27 mouse cellular contexts compared by ENCODE assay signal in the genomic region with DNA sequence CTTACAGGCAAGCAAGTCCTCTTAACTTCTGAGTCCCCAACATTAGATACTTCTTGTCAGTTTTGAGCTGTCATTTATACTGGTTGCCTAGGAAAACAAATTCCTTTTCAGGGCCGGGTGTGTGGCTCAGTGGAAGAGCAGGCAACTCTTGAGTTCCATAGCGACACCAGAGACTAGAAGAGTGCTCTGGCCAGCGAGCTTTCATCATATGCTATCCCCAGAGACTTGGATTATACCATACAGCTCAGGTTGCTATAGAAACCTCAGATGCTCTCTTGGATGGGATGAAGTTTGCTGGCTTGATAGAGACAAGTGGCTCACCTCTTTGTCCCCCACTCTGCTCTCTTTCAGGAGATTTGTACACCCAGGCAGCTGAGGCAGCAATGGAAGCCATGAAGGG. TPM values are rescaled to one million over a fixed set of nuclear protein-coding genes. Genes with fewer than 3 reads are reported as not detected.
DNase-seq lines count a peak whose midpoint lies in the region; ATAC-seq and TF ChIP-seq lines count a peak whose summit lies in the region.
"Had no signal": no experiment of that assay in that cellular context is flagged by ENCODE, and none has a peak within 500 bp of the region (broad histone marks: within the 10 kb centered on the region; RNA-seq: fewer than 3 reads in every experiment).

No protein-coding gene starts in this region.

- ATAC-seq in forebrain, embryonic 12.5 days (ENCODE audit: low FRiP score) = 0 out of 2 replicates have a peak, but pooled peaks have one; percentile 44
- no peak for ATAC-seq in forebrain, embryonic 13.5 days
- ATAC-seq in midbrain, embryonic 12.5 days (ENCODE audit: low FRiP score, low read depth) = peak; percentile 47; the same call in 1 of the 2 replicates
- no peak for ATAC-seq in midbrain, postnatal 0 days (ENCODE audit: low FRiP score)
- ATAC-seq in monocyte, adult 5-6 weeks (replicated peaks; ENCODE audit: insufficient number of reproducible peaks, low FRiP score, low TSS enrichment, poor library complexity, severe bottlenecking) = no peak
- ATAC-seq: activated CD4-positive, CD25-positive, alpha-beta regulatory T cell, adult 4 months; intestine, embryonic 16.5 days had no signal

- 50% methylated on average over 3 of the region's 3 CpGs for WGBS in forebrain, embryonic 12.5 days
- whole genome bisulfite sequencing in forebrain, embryonic 13.5 days = 44% methylated on average over 3 of the region's 3 CpGs
- WGBS in midbrain, embryonic 12.5 days = 29% methylated on average over 3 of the region's 3 CpGs
- WGBS in midbrain, postnatal 0 days = 23% methylated on average over 3 of the region's 3 CpGs

- H3K4me3 ChIP-seq in forebrain, embryonic 12.5 days (replicated peaks) = no peak overlapping the region
- no peak overlapping the region for H3K4me3 ChIP-seq in forebrain, embryonic 13.5 days
- H3K4me3 ChIP-seq in midbrain, embryonic 12.5 days = no peak overlapping the region
- H3K4me3 ChIP-seq in midbrain, postnatal 0 days (ENCODE audit: low read depth, low read length) = no peak overlapping the region
- H3K4me3 ChIP-seq: heart, embryonic 10.5 days; heart, embryonic 15.5 days; hindbrain, embryonic 12.5 days; limb, embryonic 12.5 days; liver, embryonic 15.5 days; neural tube, embryonic 13.5 days had no signal

- no peak overlapping the region for H3K4me2 ChIP-seq in forebrain, embryonic 12.5 days
- no peak overlapping the region for H3K4me2 ChIP-seq in forebrain, embryonic 13.5 days
- H3K4me2 ChIP-seq in midbrain, embryonic 12.5 days (replicated peaks) = no peak overlapping the region
- no peak overlapping the region for H3K4me2 ChIP-seq in midbrain, postnatal 0 days (ENCODE audit: low read depth, low read length, poor library complexity, severe bottlenecking)
- H3K4me2 ChIP-seq: heart, embryonic 15.5 days; hindbrain, embryonic 12.5 days; limb, embryonic 12.5 days; liver, embryonic 15.5 days; lung, embryonic 14.5 days; neural tube, embryonic 13.5 days had no signal

- TF ChIP-seq CTCF in brain, embryonic 14.5 days (IDR thresholded peaks at IDR 0.05; ENCODE audit: borderline replicate concordance, extremely low read depth, insufficient read depth, insufficient read length) = no peak
- TF ChIP-seq CTCF in midbrain, postnatal 0 days (IDR thresholded peaks at IDR 0.05) = no peak

- H3K4me1 ChIP-seq in forebrain, embryonic 12.5 days = peaks cover 16% of the 10 kb centered on the region
- H3K4me1 ChIP-seq in forebrain, embryonic 13.5 days = no peaks in the 10 kb centered on the region
- peaks cover 13% of the 10 kb centered on the region; the same call in 1 of the 2 replicates for H3K4me1 ChIP-seq in midbrain, embryonic 12.5 days
- H3K4me1 ChIP-seq in midbrain, postnatal 0 days (ENCODE audit: insufficient read depth, low read length) = no peaks in the 10 kb centered on the region
- H3K4me1 ChIP-seq: heart, embryonic 15.5 days; liver, embryonic 15.5 days had no signal

- TF ChIP-seq POLR2A in brain, embryonic 14.5 days (IDR thresholded peaks at IDR 0.05; ENCODE audit: borderline replicate concordance, extremely low read depth, insufficient read depth, insufficient read length, poor library complexity, severe bottlenecking) = no peak

- H3K9me3 ChIP-seq in forebrain, embryonic 12.5 days = no peaks in the 10 kb centered on the region
- no peaks in the 10 kb centered on the region for H3K9me3 ChIP-seq in forebrain, embryonic 13.5 days (replicated peaks)
- no peaks in the 10 kb centered on the region for H3K9me3 ChIP-seq in midbrain, embryonic 12.5 days
- no peaks in the 10 kb centered on the region for H3K9me3 ChIP-seq in midbrain, postnatal 0 days (ENCODE audit: low read length)
- H3K9me3 ChIP-seq: heart, embryonic 10.5 days; heart, embryonic 15.5 days; hindbrain, embryonic 12.5 days; limb, embryonic 12.5 days; liver, embryonic 15.5 days; neural tube, embryonic 13.5 days had no signal

- H3K36me3 ChIP-seq in forebrain, embryonic 12.5 days (replicated peaks) = no peaks in the 10 kb centered on the region; the same call in 1 of the 2 replicates
- H3K36me3 ChIP-seq in forebrain, embryonic 13.5 days (ENCODE audit: poor library complexity, severe bottlenecking) = peaks cover 19% of the 10 kb centered on the region
- H3K36me3 ChIP-seq in midbrain, embryonic 12.5 days = peaks cover 15% of the 10 kb centered on the region
- H3K36me3 ChIP-seq in midbrain, postnatal 0 days (ENCODE audit: insufficient read depth, low read length) = peaks cover 31% of the 10 kb centered on the region

- peak; percentile 58 for DNase-seq in brain, embryonic 14.5 days (ENCODE audit: low read depth)
- DNase-seq in midbrain, postnatal 0 days (ENCODE audit: low spot score) = peak; percentile 63
- DNase-seq in frontal cortex, postnatal 36 days (ENCODE audit: low spot score in 2 of 2) = no peak
- DNase-seq: adrenal gland, adult 8-10 months; cerebellum, adult 8-10 months; cerebellum, postnatal 25 days; gastrocnemius, postnatal 25 days; heart, adult 11 months; kidney, adult 9 months; kidney, postnatal 10 days; layer of hippocampus, adult 9-11 months; lung, embryonic 14.5 days; lung, postnatal 14 days; right cerebral cortex, postnatal 14 days; thymus, postnatal 4 days had no signal

- no peak overlapping the region for H3K27ac ChIP-seq in forebrain, embryonic 12.5 days
- no peak overlapping the region for H3K27ac ChIP-seq in forebrain, embryonic 13.5 days
- H3K27ac ChIP-seq in midbrain, embryonic 12.5 days (replicated peaks) = peak overlapping the region; percentile 60; the same call in 1 of the 2 replicates
- H3K27ac ChIP-seq in midbrain, postnatal 0 days (ENCODE audit: low read depth, low read length) = no peak overlapping the region
- H3K27ac ChIP-seq: heart, embryonic 10.5 days; heart, embryonic 15.5 days; hindbrain, embryonic 12.5 days; limb, embryonic 12.5 days; liver, embryonic 15.5 days; neural tube, embryonic 13.5 days had no signal

- no peaks in the 10 kb centered on the region for H3K27me3 ChIP-seq in forebrain, embryonic 12.5 days
- H3K27me3 ChIP-seq in forebrain, embryonic 13.5 days = no peaks in the 10 kb centered on the region
- no peaks in the 10 kb centered on the region for H3K27me3 ChIP-seq in midbrain, embryonic 12.5 days
- no peaks in the 10 kb centered on the region for H3K27me3 ChIP-seq in midbrain, postnatal 0 days (ENCODE audit: insufficient read depth, low read length)
- H3K27me3 ChIP-seq: heart, embryonic 15.5 days; hindbrain, embryonic 12.5 days; limb, embryonic 12.5 days; liver, embryonic 15.5 days; neural tube, embryonic 13.5 days had no signal

- no peak overlapping the region for H3K9ac ChIP-seq in forebrain, embryonic 12.5 days
- no peak overlapping the region for H3K9ac ChIP-seq in forebrain, embryonic 13.5 days
- no peak overlapping the region for H3K9ac ChIP-seq in midbrain, embryonic 12.5 days (replicated peaks)
- no peak overlapping the region for H3K9ac ChIP-seq in midbrain, postnatal 0 days (replicated peaks; ENCODE audit: low read length, poor library complexity, severe bottlenecking)
- H3K9ac ChIP-seq: heart, embryonic 15.5 days; hindbrain, embryonic 12.5 days; limb, embryonic 12.5 days; liver, embryonic 15.5 days; lung, embryonic 14.5 days; neural tube, embryonic 13.5 days had no signal

RNA-seq across cellular contexts. Expression of a gene that starts 14.6 kb away (rescaled TPM):
- polyA plus RNA-seq in forebrain, embryonic 12.5 days (2016; fragmentation: Nextera tagmentation; extraction: Ambion mirVana) = 33.5 and 34.9 TPM in 2 replicates
- 27.1 and 30.1 TPM in 2 replicates for polyA plus RNA-seq in forebrain, embryonic 13.5 days (2015; fragmentation: Nextera tagmentation; extraction: Ambion mirVana)
- polyA plus RNA-seq in brain, embryonic 14.5 days (2012; rRNA removed) = 26.3 and 28.9 TPM in 2 replicates
- 31.4 and 33.2 TPM in 2 replicates for polyA plus RNA-seq in midbrain, embryonic 12.5 days (2016; fragmentation: Nextera tagmentation; extraction: Ambion mirVana)
- total RNA-seq in midbrain, postnatal 0 days (2014; rRNA removed) = 29.4 and 30.6 TPM in 2 replicates
- 18.6 and 20.4 TPM in 2 replicates for polyA plus RNA-seq in midbrain, postnatal 0 days (2015; fragmentation: Nextera tagmentation; extraction: Ambion mirVana)
- 12.7 to 15.4 TPM (median 14.8 TPM) in 3 replicates for total RNA-seq in monocyte, adult 5-6 weeks (2017)

Comparison
In these comparisons a context has a peak if more than half of its experiments do, and no peak if none do; other contexts are left out.
1. ATAC-seq: peak in forebrain, embryonic 12.5 days (single experiment) and midbrain, embryonic 12.5 days (single experiment); none in forebrain, embryonic 13.5 days (single experiment), midbrain, postnatal 0 days (single experiment) and monocyte, adult 5-6 weeks (single experiment).
2. DNase-seq: peak in brain, embryonic 14.5 days (single experiment) and midbrain, postnatal 0 days (single experiment); none in frontal cortex, postnatal 36 days (0 of 2).